Mouse (Mus musculus) myocyte (in vitro differentiated cells): Measurements from ENCODE around the gene Xpo4.

ENCODE experiments used
- E2F4 ChIP-seq: IDR thresholded peaks from one replicate; pipeline ENCODE4 v1.6.1; 2011; ENCODE audit warnings: mild to moderate bottlenecking, control low read depth, moderate library complexity; ENCODE audit not compliant: insufficient read depth
- MYOD1 ChIP-seq, 3 experiments: IDR thresholded peaks; one replicate each; pipeline ENCODE4 v1.6.1; 2011; ENCODE audit warnings: control low read depth in 2 of 3, low read depth in 2 of 3, mild to moderate bottlenecking in 2 of 3, moderate library complexity in 1 of 3; ENCODE audit not compliant: insufficient read length in 2 of 3, control insufficient read depth in 1 of 3
- POLR2A ChIP-seq: IDR thresholded peaks from one replicate; pipeline ENCODE4 v1.6.1; 2011; ENCODE audit warnings: low read depth, mild to moderate bottlenecking, control low read depth, moderate library complexity; ENCODE audit not compliant: insufficient read length
- TCF12 ChIP-seq: IDR thresholded peaks from one replicate; pipeline ENCODE4 v1.6.1; 2011; ENCODE audit warnings: mild to moderate bottlenecking, control low read depth; ENCODE audit not compliant: poor library complexity, insufficient read depth, severe bottlenecking
- TCF3 ChIP-seq: IDR thresholded peaks from one replicate; pipeline ENCODE4 v1.6.1; 2011; ENCODE audit warnings: low read depth, control low read depth; ENCODE audit not compliant: insufficient read length

DNA sequence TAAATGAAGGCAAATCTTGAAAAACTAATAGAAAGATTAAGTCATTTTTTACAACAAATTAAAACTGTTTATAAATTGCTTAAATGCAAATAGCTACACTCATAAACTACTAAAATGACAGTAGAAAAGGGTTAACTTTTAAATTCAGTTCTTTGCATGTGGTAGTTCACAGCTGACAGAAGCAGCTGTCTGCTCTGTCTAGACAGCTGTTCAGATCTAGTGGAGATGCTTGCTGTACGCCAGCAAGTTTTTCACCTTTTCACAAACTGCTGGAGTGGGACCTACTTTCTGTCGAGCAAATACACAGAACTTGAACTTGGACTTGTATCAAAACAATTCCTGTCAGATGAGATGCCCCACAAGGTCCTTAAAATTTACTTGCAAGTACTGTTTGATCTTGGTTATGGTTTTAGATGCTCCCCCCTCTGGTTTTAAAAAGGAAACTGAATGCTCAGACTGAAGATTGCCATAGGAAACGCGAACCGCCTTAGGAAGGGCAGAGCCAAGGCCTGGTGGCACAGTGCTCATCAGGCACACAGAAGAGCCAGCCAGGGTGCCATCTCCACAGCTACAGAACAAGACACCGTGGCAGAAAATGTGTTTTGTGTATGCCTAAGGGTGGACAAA, 48.8 kb downstream of the Xpo4 start:
- TF ChIP-seq E2F4: no peak
- no peak for TF ChIP-seq POLR2A
- peak; percentile 87 for TF ChIP-seq TCF12
- TF ChIP-seq TCF3: peak; percentile 58
- TF ChIP-seq MYOD1 (IDR thresholded peaks at IDR 0.05; ENCODE audit: control insufficient read depth in 1 of 3, insufficient read length in 2 of 3, low read depth in 2 of 3): peak; percentile 37 to 88 (median 85)
